Mouse (Mus musculus): ENCODE results near the gene Kcnj10. TPM values are rescaled to one million over a fixed set of nuclear protein-coding genes. Genes with fewer than 3 reads are reported as not detected.

Kcnj10 gene
- polyA plus RNA-seq, 1 experiment from 2014 or later, result 0.57 TPM

DNA sequence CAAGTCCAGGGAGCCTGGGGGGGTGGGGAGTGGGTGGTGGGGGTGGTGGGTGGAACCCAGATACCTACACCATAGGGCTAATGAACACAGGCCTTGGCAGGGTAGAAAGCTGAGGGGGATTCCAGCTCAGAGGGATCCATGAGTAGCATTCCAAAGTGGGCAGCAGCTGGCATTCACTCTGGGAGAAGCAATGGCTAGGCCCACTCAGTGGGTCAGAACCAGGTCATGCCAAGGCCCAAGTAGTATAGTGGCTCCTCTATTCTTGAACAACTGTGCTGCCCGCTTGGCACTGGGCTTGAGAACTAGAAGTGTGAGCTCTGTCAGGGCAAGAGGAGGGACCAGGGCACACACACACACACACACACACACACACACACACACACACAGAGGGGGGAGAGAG lies 32.6 kb upstream of the Kcnj10 start:
- 100% methylated on average over 1 of the region's 1 CpGs for WGBS
- no peak for ATAC-seq (ENCODE audit: low FRiP score, low TSS enrichment)
- Histone ChIP-seq H3K4me3 (ENCODE audit: low read length) (no peak overlapping the region), H3K9ac (ENCODE audit: low read depth, low read length) (0 out of 2 replicates have a peak overlapping the region, but pooled peaks have one; percentile 4), H3K36me3 (ENCODE audit: control insufficient read depth, insufficient read depth, low read length) (no peaks in the 10 kb centered on the region), H3K27ac (ENCODE audit: low read depth, low read length) (no peak overlapping the region), H3K4me2 (replicated peaks; ENCODE audit: low read depth, low read length) (no peak overlapping the region), H3K9me3 (ENCODE audit: control insufficient read depth, low read length) (no peaks in the 10 kb centered on the region), H3K27me3 (ENCODE audit: control insufficient read depth, insufficient read depth, low read length) (no peaks in the 10 kb centered on the region), H3K4me1 (ENCODE audit: control insufficient read depth, insufficient read depth, low read length) (peaks cover 23% of the 10 kb centered on the region)

DNA sequence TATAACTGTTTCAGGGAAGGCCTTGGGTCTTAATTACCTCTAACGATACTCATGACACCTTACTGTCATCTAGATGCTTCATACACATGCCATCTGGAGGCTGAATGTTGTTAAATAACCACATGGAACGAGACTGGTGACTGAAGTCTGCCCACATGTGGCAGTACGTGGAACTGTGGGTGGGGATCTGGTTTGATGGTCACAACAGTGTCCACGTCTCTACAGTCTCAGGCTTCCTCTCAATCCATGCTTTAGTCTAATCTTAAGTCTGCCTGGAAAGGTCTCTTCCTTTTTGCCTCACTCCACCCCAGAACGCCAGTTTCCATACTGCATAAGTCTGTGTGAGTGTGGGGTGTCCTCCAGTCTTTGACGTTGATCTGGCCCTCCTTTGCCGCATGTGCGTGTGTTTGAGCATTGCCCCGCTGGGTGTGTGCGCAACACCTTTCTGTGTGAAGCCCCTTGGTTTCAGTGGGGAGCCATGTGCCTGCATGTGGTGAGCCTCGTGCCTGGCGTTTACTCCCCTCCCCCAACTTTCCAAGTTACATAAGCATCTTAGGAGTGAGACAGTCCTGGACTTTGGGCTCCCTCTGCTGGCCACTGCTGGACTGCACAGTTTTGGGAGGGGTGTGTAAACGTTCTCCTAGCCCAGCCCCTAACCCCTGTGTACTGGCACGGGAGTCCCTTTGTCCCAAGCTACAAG lies 31.2 kb upstream of the Kcnj10 start:
- peak overlapping the region; percentile 60; the same call in 1 of the 2 replicates for H3K9ac ChIP-seq (ENCODE audit: low read depth, low read length)
- no peaks in the 10 kb centered on the region for H3K36me3 ChIP-seq (ENCODE audit: control insufficient read depth, insufficient read depth, low read length)
- H3K9me3 ChIP-seq (ENCODE audit: control insufficient read depth, low read length), result no peaks in the 10 kb centered on the region
- peak; percentile 78 for ATAC-seq (ENCODE audit: low FRiP score, low TSS enrichment)
- peaks cover 29% of the 10 kb centered on the region for H3K4me1 ChIP-seq (ENCODE audit: control insufficient read depth, insufficient read depth, low read length)
- peak overlapping the region; percentile 83 for H3K27ac ChIP-seq (ENCODE audit: low read depth, low read length)
- no peaks in the 10 kb centered on the region for H3K27me3 ChIP-seq (ENCODE audit: control insufficient read depth, insufficient read depth, low read length)
- WGBS, result 2% methylated on average over 14 of the region's 14 CpGs
- H3K4me3 ChIP-seq (ENCODE audit: low read length), result peak overlapping the region; percentile 29
- H3K4me2 ChIP-seq (replicated peaks; ENCODE audit: low read depth, low read length), result peak overlapping the region; percentile 60

DNA sequence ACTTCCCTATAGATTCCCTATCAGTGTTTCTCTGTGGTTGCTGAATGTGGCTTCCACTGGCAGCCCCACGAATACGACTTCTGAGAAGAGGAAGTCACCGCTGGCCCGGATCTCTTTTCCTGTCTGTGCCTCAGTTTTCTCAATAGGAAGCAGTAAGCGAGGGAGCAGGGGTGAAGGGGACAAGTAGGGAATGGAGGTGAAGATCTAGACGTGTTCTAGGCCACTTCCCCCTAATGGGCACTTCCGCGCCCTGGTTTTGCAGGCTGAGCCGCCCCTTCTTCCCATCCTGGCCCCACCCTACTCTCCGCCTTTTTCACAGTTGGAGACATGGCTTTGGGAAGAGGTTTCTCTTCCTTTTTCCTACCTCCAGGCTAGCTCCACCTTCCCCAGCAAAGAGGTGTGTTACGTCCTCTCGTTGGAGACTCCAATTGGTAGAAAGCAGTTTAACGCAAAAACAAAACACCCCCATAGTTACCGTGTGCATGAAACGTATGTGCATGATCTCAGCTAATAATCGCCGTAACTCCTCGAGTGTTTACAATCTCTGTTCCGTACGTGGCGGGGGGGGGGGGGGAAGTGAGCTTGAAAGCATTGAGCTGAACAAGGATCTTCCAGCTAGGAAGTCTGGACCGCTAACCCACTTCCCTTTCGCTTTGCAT lies 29.6 kb upstream of the Kcnj10 start:
- Histone ChIP-seq H3K4me1 (ENCODE audit: control insufficient read depth, insufficient read depth, low read length) (peaks cover 29% of the 10 kb centered on the region), H3K4me3 (ENCODE audit: low read length) (peak overlapping the region; percentile 71), H3K9ac (ENCODE audit: low read depth, low read length) (peak overlapping the region; percentile 72; the same call in 1 of the 2 replicates), H3K9me3 (ENCODE audit: control insufficient read depth, low read length) (no peaks in the 10 kb centered on the region), H3K36me3 (ENCODE audit: control insufficient read depth, insufficient read depth, low read length) (no peaks in the 10 kb centered on the region; the same call in 1 of the 2 replicates), H3K4me2 (replicated peaks; ENCODE audit: low read depth, low read length) (peak overlapping the region; percentile 89), H3K27ac (ENCODE audit: low read depth, low read length) (peak overlapping the region; percentile 91), H3K27me3 (ENCODE audit: control insufficient read depth, insufficient read depth, low read length) (no peaks in the 10 kb centered on the region)
- 6% methylated on average over 23 of the region's 23 CpGs for WGBS
- peak; percentile 11; the same call in 1 of the 2 replicates for ATAC-seq (ENCODE audit: low FRiP score, low TSS enrichment)

DNA sequence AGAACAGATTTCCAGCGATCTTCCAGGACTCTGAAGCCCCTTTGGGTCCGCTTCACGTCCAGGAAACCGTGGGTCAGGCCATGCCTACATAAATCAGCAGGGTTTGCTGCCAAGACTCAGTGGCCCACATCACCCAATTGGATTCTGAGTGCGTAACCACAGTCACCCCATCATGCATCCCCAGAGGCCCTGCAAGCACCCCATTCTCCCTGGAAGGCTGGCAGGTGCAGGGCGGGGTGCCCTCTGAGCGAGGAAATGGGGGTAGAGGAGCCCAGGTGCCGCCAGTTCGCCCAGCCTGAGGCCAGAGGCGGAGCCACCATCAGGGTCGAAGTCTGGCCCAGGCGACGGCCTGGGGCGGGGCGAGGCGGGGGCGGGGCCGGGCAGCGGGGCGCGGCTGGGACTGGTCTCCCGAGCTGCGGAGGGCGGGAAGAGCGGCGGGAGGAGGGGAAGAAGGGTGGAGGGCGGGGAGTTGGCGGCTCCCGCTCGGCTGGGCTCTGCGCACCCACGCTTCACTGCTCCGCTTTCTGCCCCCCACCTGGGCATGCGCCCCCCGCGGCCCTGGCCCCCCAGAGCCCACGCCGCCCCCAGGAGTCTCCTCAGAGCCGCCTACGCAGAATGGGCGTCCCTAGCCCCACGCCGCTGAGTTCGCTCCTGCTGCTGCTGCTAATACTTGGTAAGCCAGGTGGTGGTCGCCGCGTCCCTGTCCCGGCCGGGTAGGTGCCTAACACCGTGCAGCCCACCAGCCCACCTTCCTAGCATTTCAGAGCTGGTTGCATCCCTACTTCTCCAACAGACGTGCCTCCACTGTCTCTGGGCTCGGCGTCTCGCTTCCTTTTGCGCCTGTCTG lies 28.9 kb upstream of the Kcnj10 start:
- no peaks in the 10 kb centered on the region for H3K27me3 ChIP-seq (ENCODE audit: control insufficient read depth, insufficient read depth, low read length)
- WGBS, result under 1% methylated on average over 44 of the region's 55 CpGs

DNA sequence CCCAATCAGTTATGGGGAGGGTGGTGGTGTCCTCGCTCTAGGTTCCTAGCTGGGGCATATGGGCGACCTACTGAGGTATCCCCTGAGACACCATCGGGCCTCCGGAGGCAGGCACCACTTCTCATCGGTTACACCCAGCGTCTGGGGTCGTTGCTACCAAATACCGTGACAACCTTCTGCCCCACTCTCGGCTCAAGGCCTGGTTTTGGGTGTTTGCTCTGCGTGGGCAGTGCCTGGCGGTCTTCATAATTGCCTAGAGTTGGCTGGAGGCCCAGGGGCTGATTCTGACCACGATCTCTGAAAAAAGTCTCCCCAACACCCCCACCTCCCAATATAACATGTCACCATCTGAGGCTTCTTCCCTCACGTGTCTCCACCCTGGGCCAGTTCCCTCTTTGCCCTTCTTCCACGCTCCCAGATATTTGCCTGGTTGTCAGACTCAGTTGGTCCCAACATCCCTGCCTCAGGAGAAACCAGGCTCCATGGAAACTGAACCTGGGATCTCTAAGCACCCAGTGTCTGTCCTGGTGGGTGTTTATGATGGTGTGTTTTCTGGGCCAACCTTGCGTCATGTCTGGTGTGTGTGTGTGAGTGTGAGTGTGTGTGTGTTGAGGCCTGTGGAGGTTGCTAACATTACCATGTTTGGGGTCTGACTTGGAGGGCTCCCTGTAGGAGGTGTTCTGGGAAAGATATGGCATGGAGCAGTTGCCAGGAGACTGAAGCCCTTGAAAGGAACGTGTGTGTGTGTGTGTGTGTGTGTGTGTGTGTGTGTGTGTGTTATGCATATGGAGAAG lies 28.0 kb upstream of the Kcnj10 start:
- H3K27me3 ChIP-seq (ENCODE audit: control insufficient read depth, insufficient read depth, low read length), result no peaks in the 10 kb centered on the region
- peak overlapping the region; percentile 72 for H3K9ac ChIP-seq (ENCODE audit: low read depth, low read length)
- H3K27ac ChIP-seq (ENCODE audit: low read depth, low read length), result 0 out of 2 replicates have a peak overlapping the region, but pooled peaks have one; percentile 24
- no peaks in the 10 kb centered on the region for H3K9me3 ChIP-seq (ENCODE audit: control insufficient read depth, low read length)
- peak overlapping the region; percentile 71 for H3K4me3 ChIP-seq (ENCODE audit: low read length)
- H3K4me2 ChIP-seq (replicated peaks; ENCODE audit: low read depth, low read length), result peak overlapping the region; percentile 89
- peaks cover 29% of the 10 kb centered on the region for H3K4me1 ChIP-seq (ENCODE audit: control insufficient read depth, insufficient read depth, low read length)
- WGBS, result 15% methylated on average over 16 of the region's 16 CpGs
- peaks cover 2% of the 10 kb centered on the region for H3K36me3 ChIP-seq (ENCODE audit: control insufficient read depth, insufficient read depth, low read length)
- peak; percentile 11 for ATAC-seq (ENCODE audit: low FRiP score, low TSS enrichment)

More for the DNA sequence above, 28.9 kb upstream of the Kcnj10 start:
- peak overlapping the region; percentile 71 for H3K4me3 ChIP-seq (ENCODE audit: low read length)
- H3K4me1 ChIP-seq (ENCODE audit: control insufficient read depth, insufficient read depth, low read length), result peaks cover 29% of the 10 kb centered on the region
- H3K27ac ChIP-seq (ENCODE audit: low read depth, low read length), result peak overlapping the region; percentile 91
- ATAC-seq (ENCODE audit: low FRiP score, low TSS enrichment), result peak; percentile 84
- H3K36me3 ChIP-seq (ENCODE audit: control insufficient read depth, insufficient read depth, low read length), result no peaks in the 10 kb centered on the region; the same call in 1 of the 2 replicates
- H3K9ac ChIP-seq (ENCODE audit: low read depth, low read length), result peak overlapping the region; percentile 72
- H3K4me2 ChIP-seq (replicated peaks; ENCODE audit: low read depth, low read length), result peak overlapping the region; percentile 89
- no peaks in the 10 kb centered on the region for H3K9me3 ChIP-seq (ENCODE audit: control insufficient read depth, low read length)

DNA sequence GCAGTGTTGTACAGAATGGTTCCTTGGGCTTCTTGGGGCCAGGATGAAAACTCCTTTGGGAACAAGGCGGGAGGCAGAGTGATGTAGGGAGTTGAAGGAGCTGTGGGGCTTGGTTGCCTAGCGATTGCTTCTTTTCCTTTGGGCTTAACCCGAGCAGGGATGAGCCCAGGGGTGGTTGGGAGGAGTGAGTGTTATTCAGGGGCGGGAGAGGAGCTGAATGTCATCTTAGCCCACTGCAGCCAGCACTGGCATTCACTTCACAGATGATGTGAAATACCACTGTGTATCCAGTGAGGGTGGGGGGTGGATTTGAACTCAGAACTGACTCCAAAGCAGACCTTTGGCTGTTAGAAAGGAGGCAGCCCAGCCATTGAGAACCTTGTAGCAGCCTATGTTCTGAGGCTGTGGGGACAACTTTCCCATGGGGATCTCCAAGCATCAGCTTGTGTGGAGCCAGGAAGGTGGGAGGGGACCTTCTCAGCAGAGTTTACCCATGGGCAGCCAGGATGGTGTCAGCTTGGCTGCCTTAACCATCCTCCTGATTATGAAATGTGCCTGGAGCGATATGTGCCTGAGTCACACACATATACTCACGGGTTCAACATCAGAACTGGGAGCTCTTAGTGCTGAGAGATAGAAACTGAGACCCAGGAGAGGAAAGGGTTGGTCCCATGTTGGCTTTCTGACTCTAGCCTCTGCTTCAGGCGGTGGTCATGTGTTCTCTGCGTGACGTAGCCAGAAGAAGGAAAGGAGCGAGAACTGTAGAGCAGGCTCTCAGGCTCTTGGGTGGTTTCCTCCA lies 27.2 kb upstream of the Kcnj10 start:
- H3K9ac ChIP-seq (ENCODE audit: low read depth, low read length), result no peak overlapping the region
- peaks cover 8% of the 10 kb centered on the region for H3K36me3 ChIP-seq (ENCODE audit: control insufficient read depth, insufficient read depth, low read length)
- no peaks in the 10 kb centered on the region for H3K9me3 ChIP-seq (ENCODE audit: control insufficient read depth, low read length)
- WGBS, result 80% methylated on average over 10 of the region's 10 CpGs
- no peak overlapping the region for H3K4me3 ChIP-seq (ENCODE audit: low read length)
- peaks cover 29% of the 10 kb centered on the region for H3K4me1 ChIP-seq (ENCODE audit: control insufficient read depth, insufficient read depth, low read length)
- no peak for ATAC-seq (ENCODE audit: low FRiP score, low TSS enrichment)
- H3K4me2 ChIP-seq (replicated peaks; ENCODE audit: low read depth, low read length), result no peak overlapping the region; the same call in 1 of the 2 replicates
- H3K27ac ChIP-seq (ENCODE audit: low read depth, low read length), result no peak overlapping the region
- no peaks in the 10 kb centered on the region for H3K27me3 ChIP-seq (ENCODE audit: control insufficient read depth, insufficient read depth, low read length)

DNA sequence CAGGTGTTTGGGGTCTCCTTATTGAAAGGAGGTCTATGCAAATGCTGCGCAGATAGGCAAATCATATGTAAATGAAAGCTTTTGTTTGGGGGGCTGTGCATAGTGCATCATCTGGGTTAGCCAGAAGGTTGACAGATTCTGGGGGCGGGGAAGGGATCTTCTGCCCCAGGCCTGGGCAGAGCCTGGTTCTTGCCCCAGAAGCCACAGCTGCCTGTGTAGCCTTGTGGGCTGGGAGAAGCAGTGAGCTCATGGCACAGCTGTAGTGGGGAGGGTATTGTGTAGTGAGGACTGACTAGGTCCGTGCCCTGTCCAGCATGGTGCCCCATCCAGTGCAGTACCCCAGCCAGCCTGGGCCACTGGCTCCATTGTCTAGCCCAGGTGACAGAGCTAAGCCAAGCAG lies 26.1 kb upstream of the Kcnj10 start:
- H3K9me3 ChIP-seq (ENCODE audit: control insufficient read depth, low read length), result no peaks in the 10 kb centered on the region
- WGBS, result 91% methylated on average over 3 of the region's 3 CpGs
- H3K27me3 ChIP-seq (ENCODE audit: control insufficient read depth, insufficient read depth, low read length), result no peaks in the 10 kb centered on the region
- no peak overlapping the region for H3K4me2 ChIP-seq (replicated peaks; ENCODE audit: low read depth, low read length)
- no peak overlapping the region for H3K9ac ChIP-seq (ENCODE audit: low read depth, low read length)
- peaks cover 11% of the 10 kb centered on the region for H3K36me3 ChIP-seq (ENCODE audit: control insufficient read depth, insufficient read depth, low read length)
- no peak overlapping the region for H3K4me3 ChIP-seq (ENCODE audit: low read length)
- ATAC-seq (ENCODE audit: low FRiP score, low TSS enrichment), result no peak
- H3K4me1 ChIP-seq (ENCODE audit: control insufficient read depth, insufficient read depth, low read length), result peaks cover 29% of the 10 kb centered on the region
- no peak overlapping the region for H3K27ac ChIP-seq (ENCODE audit: low read depth, low read length)

DNA sequence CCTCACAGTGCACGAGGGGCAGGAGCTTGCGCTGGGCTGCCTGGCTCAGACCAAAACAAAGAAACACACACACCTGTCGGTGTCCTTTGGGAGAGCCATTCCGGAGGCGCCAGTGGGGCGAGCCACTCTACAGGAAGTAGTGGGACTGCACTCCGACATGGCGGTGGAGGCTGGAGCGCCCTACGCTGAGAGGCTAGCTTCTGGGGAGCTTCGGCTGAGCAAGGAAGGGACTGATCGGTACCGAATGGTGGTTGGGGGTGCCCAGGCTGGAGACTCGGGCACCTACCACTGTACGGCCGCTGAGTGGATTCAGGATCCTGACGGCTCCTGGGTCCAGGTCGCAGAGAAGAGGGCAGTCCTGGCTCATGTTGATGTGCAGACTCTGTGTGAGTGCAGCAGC lies 23.6 kb upstream of the Kcnj10 start:
- no peaks in the 10 kb centered on the region for H3K9me3 ChIP-seq (ENCODE audit: control insufficient read depth, low read length)
- no peak overlapping the region for H3K4me3 ChIP-seq (ENCODE audit: low read length)
- H3K4me1 ChIP-seq (ENCODE audit: control insufficient read depth, insufficient read depth, low read length), result peaks cover 18% of the 10 kb centered on the region; the same call in 1 of the 2 replicates
- no peak overlapping the region for H3K27ac ChIP-seq (ENCODE audit: low read depth, low read length)
- peaks cover 11% of the 10 kb centered on the region for H3K36me3 ChIP-seq (ENCODE audit: control insufficient read depth, insufficient read depth, low read length)
- no peak overlapping the region for H3K9ac ChIP-seq (ENCODE audit: low read depth, low read length)
- H3K27me3 ChIP-seq (ENCODE audit: control insufficient read depth, insufficient read depth, low read length), result no peaks in the 10 kb centered on the region
- no peak overlapping the region for H3K4me2 ChIP-seq (replicated peaks; ENCODE audit: low read depth, low read length)
- WGBS, result 60% methylated on average over 18 of the region's 18 CpGs
- no peak for ATAC-seq (ENCODE audit: low FRiP score, low TSS enrichment)

Measured in kidney, embryonic 14.5 days (tissue).